Mouse (Mus musculus) urinary bladder, postnatal 4 days (tissue): ENCODE results near the gene Plcb3.

Experiments
- DNase-seq, 2 experiments: peaks; one replicate each; pipeline ENCODE4 v3.0.0; 2021 to 2022; ENCODE audit warnings: low spot score in 2 of 2

The Plcb3 gene

GRCm38 (mm10) chr19:6975537-6976521 is at the start of gene Plcb3:
TSS of gene Plcb3 (minus strand) at chr19:6976470.
- peak in 1 of 2 experiments; percentile 59 for DNase-seq

GRCm38 (mm10) chr19:7020224-7020641 is 44.0 kb upstream of the Plcb3 start:
- DNase-seq = no peak

- peak in 1 of 2 experiments; percentile 26 for DNase-seq
These were observed 42.9 kb upstream of the Plcb3 start, which contains the start of gene Fermt3 for GRCm38 (mm10) chr19:7019191-7019590. TSS of gene Fermt3 (minus strand) at chr19:7019469.

- DNase-seq = no peak
These were observed 42.3 kb upstream of the Plcb3 start for GRCm38 (mm10) chr19:7018546-7018945.

GRCm38 (mm10) chr19:7017541-7018457 is 41.5 kb upstream of the Plcb3 start:
- DNase-seq = no peak

GRCm38 (mm10) chr19:7014481-7015135 is 38.3 kb upstream of the Plcb3 start:
- DNase-seq = no peak

GRCm38 (mm10) chr19:7013984-7014383 is 37.7 kb upstream of the Plcb3 start:
- DNase-seq = no peak

- no peak for DNase-seq
These were observed 36.2 kb upstream of the Plcb3 start for GRCm38 (mm10) chr19:7012426-7012825.

- DNase-seq = no peak
These were observed 30.8 kb upstream of the Plcb3 start for GRCm38 (mm10) chr19:7006892-7007593.

- DNase-seq = no peak
These were observed 23.2 kb upstream of the Plcb3 start for GRCm38 (mm10) chr19:6999360-7000063.

- DNase-seq = no peak
These were observed 21.5 kb upstream of the Plcb3 start for GRCm38 (mm10) chr19:6997721-6998290.

GRCm38 (mm10) chr19:6996006-6996405 is 19.7 kb upstream of the Plcb3 start, which contains the start of the genes Nudt22 and Trpt1:
TSS of gene Nudt22 (minus strand) at chr19:6996117.
TSS of gene Trpt1 (plus strand) at chr19:6996131.
- peak; percentile 82 to 90 for DNase-seq

- no peak for DNase-seq
These were observed 19.2 kb upstream of the Plcb3 start for GRCm38 (mm10) chr19:6995255-6995991.

- no peak for DNase-seq
These were observed 18.2 kb upstream of the Plcb3 start for GRCm38 (mm10) chr19:6994489-6994888.

GRCm38 (mm10) chr19:6994002-6994401 is 17.7 kb upstream of the Plcb3 start:
- no peak for DNase-seq

- DNase-seq = no peak
These were observed 16.9 kb upstream of the Plcb3 start for GRCm38 (mm10) chr19:6993011-6993770.

- peak; percentile 95 to 96 for DNase-seq
These were observed 16.0 kb upstream of the Plcb3 start, which contains the start of gene Dnajc4 for GRCm38 (mm10) chr19:6992011-6992858. TSS of gene Dnajc4 (minus strand) at chr19:6992572.
